Mouse (Mus musculus): ENCODE data around the gene Rap1gap2.

Rap1gap2 gene

DNA sequence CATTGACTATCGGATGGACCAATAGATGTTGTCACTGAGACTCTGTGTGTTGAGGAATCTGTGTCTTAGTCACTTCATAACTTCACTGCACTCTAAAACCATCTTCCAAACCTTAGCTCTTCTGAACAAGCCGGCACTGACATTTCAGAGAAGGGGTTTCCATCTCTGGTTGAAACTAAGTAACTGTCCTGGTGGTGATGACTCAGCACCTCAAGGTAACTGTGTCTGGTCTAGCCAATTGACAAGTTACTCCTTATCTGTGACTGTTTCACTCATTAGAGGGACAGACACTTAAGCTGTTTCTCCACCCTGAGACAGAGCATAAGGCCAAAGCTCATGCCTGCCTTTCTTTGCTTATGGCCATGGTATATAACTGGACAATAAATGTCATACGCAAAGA lies 114.1 kb downstream of the Rap1gap2 start:
- no peak for DNase-seq

DNA sequence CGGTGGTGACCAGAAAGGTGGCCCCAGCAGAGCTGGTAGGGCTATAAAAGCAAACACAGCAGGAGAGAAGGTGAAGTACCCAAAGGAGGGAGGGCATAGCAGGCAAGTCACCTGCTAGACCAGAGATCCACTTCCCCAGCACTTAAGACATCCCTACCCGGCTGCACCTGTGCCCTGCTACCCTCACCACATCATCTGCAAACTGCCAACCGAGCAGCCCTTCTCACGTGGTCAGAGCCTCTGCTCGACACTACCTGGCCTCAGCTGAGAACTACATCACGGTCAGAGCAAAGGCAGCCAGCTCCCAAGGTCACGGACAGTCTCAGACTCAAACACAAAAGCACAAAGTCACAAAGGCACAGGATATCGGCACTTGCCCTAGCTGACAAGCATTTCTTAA lies 116.8 kb downstream of the Rap1gap2 start:
- DNase-seq: no peak

DNA sequence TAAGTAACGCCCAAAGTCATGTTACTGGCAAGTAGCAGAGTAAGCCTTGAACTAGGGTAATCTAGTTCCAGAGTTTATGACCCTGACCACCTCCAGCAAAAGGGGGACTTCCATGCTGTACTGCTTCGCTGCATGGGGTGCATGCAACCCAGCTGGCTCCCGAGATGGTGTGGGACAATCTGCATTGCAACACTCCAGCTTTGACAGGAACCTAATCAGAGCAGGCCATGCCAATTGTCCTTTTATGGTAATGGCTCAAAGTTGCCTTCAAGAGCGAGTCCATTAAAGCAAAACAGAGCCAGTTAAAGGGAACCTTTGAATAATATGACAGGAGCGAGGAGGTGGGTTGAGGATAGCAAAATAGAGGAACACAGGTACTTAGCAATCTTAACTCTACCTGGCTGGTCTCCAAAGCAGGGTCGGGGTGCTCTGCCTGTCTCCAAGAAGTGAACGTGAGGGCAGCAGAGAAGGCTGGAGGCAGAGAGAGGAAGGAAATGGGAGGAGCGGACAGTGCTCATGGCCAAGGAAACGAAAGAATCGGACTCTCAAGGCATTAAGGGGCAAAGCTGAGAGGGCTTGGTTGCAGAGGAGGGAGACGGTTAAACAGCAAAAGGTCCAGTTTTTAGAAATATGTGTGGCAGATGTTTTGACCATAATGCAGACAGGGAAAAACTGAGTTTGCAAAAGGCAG lies 117.4 kb downstream of the Rap1gap2 start:
- DNase-seq: no peak

GRCm38 (mm10) chr11:74491130-74491529 lies 119.6 kb downstream of the Rap1gap2 start:
- no peak for DNase-seq

DNA sequence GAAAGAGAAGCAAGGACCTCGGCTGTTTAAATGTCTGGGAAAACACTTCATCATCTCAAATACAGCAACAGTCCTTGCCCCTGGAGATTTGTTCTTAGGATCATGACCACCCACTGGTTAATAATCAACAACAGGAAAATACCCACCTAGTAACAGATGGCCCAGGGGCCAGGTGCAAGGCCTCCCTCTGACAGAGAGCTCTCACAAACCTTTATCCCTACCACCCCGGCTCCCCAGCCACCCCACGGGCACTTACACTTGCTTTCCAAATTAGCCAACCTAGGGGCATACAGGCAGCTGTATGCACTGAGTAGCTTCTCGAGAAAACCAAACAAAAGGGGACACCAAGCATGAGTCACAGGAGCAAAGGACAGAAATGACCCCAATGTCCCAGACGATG lies 121.5 kb downstream of the Rap1gap2 start:
- DNase-seq: no peak

DNA sequence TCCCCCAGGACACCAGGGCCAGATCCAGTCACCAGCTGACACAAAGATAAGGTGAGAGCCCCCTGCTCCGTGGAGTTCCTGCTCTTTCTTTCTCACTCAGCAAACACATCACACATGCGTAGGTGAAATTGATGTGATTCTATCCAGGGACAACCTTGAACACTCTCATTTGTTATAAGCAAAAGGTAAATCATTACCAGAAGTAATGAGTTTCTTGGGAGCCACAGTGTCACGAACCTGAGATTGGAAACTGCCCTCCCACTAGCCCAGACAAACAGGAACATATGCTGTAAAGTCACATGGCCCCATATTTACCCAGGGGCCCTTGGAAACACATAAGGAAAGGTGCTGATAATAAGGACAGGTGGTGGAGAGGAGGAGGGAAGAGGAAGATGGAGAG lies 122.8 kb downstream of the Rap1gap2 start:
- peak; percentile 71 for DNase-seq

DNA sequence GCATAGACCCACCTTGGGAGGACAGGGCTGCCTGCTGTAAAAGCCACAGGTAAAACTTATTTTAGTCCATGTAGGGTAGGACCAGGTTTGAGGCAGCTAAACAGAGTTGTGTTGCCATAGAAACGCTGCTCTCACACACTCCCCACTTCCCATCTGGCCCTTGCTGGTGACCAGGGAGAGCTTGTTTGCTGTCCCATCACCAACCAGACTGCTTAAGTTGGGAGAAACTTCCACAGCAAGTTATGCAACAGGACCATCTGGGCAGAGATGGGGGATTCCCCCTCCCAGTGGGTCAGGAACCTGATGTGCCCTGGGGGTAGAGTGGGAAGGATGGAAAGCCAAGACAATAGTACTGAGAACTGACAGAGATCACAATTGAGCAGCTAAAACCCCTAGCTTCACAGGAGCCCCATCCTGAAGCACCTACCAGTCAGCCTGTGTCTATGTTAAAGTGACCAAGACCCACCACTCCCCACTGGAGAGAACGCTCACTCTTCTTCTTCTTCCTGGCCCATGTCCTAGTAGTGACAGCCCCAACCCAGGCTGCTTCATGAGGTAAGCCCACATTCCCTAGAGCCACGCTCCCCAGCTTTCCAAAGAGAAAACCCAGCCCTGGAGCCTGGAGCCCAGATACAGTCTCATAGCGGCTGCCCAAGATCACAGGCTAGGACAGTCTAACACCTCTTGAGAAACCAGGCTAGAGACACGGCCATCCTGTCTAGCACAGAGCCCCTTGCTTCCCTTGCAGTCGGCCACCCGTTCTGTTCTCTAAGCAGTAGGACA lies 125.1 kb downstream of the Rap1gap2 start:
- DNase-seq: no peak

GRCm38 (mm10) chr11:74483871-74484270 lies 126.8 kb downstream of the Rap1gap2 start:
- no peak for DNase-seq

- no peak for DNase-seq
Measured at GRCm38 (mm10) chr11:74483153-74483817, 127.4 kb downstream of the Rap1gap2 start.

GRCm38 (mm10) chr11:74481797-74482196 lies 128.9 kb downstream of the Rap1gap2 start:
- no peak for DNase-seq

DNA sequence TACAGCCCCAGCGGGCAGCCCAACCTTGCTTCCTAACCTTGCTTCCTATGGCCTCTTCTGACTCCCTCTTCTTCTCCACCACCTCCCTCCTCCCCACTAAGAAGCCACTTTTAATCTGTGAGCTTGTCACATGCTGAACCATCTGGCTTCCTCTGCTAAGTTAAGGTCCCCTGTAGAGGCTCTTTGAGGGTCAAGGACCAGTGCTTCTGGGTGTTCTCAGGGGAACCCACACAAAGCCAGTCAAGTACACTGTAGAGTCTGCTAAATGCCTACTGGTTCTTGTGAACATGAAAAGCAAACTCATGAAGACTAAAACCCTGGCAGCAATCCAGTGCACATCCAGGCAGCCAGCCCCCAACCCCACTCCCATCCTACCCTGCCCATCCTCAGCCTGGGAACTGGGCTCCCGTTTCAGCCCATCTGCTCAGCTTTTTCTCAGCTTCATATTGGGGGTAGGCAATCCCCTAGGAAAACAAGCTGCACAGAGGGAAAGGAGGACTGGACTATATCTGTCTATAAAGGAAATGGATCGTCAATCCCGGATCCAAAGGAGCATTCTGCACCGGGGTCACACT lies 130.9 kb downstream of the Rap1gap2 start:
- no peak for DNase-seq

- DNase-seq: no peak
Measured at GRCm38 (mm10) chr11:74478877-74479276, 131.8 kb downstream of the Rap1gap2 start.

DNA sequence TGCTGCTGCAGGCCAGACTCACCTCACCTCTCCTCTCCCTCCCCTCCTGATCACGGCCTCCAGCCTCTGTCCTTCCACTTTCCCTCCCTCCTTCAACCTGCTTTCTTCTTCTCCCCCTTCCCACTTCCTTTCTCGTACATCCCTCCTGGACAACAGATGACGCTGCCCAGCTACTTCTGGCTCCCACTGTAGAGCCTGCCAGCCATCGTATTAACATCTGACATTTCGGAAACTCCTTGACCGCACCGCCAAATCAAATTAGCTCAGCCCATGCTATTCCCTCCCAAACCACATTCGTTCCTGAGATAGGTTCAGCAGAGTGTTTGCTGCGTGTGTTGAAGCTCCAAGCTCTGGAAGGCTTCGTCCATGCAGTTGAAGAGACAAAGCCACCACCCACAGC lies 138.0 kb downstream of the Rap1gap2 start:
- DNase-seq: no peak

DNA sequence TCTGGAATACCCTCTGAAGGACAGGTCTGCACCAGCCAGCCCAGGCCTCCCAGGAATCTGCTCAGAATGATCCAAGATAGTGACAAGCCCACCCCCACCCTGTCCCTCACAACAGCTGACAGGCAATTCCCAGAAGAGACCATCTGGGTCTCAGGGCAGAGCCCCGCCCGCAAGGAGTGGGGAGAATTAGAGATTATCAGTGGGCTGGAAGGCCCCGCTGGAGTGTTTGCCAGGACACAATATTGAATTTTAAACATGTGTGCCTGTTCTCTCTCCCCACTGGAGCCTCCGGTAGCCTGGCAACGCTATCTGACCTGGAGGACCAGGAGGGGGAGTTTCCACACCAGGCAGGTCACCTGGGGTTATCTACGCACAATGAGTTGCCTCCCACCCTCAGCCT lies 142.5 kb downstream of the Rap1gap2 start:
- DNase-seq: no peak

DNA sequence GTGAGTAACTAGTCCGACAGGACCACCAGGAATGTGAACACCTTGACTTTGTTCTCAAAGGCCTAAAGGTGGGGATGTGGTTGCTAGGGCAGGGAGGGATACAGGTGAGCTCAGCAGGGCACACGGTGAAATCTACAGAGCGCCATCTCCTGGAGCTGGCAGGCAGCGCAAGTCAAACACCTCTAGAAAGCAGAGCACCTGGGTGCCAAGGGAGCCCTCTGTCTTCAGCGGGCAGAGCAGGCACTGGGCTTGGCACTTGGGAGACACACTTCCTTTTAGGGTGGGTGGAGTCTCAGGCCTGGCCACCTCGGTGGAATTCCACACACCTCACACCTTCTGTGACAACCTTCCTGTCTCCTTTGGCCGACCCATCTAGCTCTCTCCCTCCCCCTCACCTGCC lies 145.0 kb downstream of the Rap1gap2 start:
- DNase-seq: peak; percentile 52

GRCm38 (mm10) chr11:74464181-74464977 lies 146.3 kb downstream of the Rap1gap2 start:
- DNase-seq: no peak

- DNase-seq: no peak
Measured at GRCm38 (mm10) chr11:74462651-74463050, 148.1 kb downstream of the Rap1gap2 start.

DNA sequence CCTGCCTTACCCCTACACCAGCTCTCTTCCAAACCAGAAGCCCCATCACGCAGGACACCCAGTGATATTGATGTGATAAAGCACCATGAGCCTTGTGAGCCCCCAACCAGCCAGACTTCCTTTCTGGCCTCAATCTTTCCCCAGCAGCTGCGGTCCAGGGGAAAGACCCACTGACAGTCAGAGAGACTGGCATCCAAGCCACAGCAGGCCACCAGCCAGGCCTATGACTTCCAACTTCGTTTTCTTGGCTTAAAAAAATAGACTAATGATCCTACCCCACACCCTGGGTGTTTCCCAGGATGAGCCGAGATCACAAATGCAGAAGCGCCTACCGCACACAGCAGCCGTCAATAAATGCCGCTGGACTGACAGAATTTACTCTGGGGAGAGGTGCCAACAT lies 151.1 kb downstream of the Rap1gap2 start:
- DNase-seq: no peak

- DNase-seq: no peak
Measured at GRCm38 (mm10) chr11:74458400-74458799, 152.3 kb downstream of the Rap1gap2 start.

GRCm38 (mm10) chr11:74457194-74457593 lies 153.5 kb downstream of the Rap1gap2 start:
- peak; percentile 41 for DNase-seq

DNA sequence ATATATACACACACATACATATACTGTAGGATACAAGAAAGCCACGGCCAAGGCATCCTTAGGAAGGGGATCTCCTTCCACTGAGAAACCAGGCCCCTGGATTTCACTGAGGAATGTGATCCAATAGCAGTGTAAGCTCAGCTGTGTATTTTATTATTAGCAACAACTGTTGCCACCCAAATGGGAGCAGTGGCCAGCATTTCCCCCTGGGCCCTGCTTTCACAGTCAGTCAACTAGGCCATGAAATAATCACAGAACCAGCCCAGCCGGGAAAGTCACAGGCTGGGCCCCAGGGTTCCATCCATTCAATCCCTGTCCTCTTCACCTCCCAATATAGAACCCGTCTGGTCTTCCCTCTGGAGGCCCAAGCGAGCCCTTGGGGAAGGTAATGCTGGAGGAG lies 162.2 kb downstream of the Rap1gap2 start:
- no peak for DNase-seq

DNA sequence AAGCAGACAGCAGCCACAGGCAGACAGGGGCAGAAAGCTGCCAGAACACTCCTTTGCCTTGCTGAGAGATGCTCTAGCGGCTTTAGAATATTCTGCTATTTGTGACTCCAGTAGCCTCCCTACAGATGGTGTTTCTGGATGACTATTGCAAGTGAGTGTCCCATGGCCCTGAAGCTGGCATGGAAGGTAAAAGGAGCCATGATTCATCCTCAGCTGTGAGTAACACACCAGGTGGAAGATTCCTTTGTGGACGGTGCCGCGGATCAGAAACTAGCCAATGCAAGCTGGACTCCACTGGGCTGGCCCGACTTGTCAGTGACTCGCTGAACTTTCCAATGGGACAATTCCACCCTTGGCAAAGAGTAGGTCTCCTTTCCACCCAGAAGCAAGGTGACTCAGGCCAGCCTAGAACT lies 162.7 kb downstream of the Rap1gap2 start:
- no peak for DNase-seq

DNA sequence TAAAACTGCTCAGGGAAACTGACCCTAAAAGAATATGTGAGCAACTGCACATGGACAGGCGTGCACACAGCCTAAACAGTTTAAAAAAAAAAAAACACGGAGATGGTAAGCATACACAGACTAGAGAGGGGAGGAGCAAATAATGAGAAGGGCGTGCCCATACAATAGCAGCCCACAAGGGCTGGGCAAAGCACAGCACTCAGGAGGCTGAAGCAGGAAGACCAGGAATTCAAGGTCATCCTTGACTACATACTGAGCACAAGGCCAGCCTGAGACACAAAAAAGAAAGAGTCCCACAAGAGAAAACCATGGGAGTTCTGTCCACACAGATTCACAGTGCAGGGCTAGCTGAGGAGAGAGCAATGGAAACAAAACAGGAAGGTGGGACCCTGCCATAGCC lies 165.1 kb downstream of the Rap1gap2 start:
- no peak for DNase-seq
